Mouse (Mus musculus): Measurements from ENCODE around the gene Nme1.

Gene Nme1

GRCm38 (mm10) chr11:93968005-93968847 lies at the start of gene Nme1, which contains the start of gene Gm20390:
Nme1 (minus strand) TSS chr11:93968521.
Gm20390 (minus strand) TSS chr11:93968293.
- DNase-seq (ENCODE audit: low spot score in 2 of 2): peak; percentile 93 to 95

- DNase-seq (ENCODE audit: low spot score in 2 of 2): no peak
Observed at GRCm38 (mm10) chr11:94003346-94003745, 35.0 kb upstream of the Nme1 start.

DNA sequence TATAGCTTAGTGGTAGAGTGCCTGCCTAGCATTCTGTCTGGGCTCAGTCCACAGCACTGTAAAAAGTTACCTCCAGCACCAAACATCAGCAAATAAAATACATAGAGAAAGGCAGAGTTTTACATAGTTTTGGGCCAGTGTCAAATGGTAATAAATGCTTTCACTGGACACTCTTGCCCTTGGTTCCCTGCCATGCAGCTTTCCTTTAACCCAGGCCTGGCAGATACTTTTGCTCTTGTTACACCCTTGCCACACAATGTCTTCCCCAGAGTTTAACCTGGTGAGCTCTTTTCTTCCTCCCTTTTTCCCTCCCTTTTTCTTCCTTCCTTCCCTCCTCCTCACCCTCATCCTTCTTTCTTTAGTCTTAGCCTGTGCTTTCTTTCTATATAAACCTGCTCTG lies 31.0 kb upstream of the Nme1 start:
- DNase-seq (ENCODE audit: low spot score in 2 of 2): no peak

GRCm38 (mm10) chr11:93997141-93997775 lies 28.9 kb upstream of the Nme1 start:
- DNase-seq (ENCODE audit: low spot score in 2 of 2): peak in 1 of 2 experiments; percentile 62

DNA sequence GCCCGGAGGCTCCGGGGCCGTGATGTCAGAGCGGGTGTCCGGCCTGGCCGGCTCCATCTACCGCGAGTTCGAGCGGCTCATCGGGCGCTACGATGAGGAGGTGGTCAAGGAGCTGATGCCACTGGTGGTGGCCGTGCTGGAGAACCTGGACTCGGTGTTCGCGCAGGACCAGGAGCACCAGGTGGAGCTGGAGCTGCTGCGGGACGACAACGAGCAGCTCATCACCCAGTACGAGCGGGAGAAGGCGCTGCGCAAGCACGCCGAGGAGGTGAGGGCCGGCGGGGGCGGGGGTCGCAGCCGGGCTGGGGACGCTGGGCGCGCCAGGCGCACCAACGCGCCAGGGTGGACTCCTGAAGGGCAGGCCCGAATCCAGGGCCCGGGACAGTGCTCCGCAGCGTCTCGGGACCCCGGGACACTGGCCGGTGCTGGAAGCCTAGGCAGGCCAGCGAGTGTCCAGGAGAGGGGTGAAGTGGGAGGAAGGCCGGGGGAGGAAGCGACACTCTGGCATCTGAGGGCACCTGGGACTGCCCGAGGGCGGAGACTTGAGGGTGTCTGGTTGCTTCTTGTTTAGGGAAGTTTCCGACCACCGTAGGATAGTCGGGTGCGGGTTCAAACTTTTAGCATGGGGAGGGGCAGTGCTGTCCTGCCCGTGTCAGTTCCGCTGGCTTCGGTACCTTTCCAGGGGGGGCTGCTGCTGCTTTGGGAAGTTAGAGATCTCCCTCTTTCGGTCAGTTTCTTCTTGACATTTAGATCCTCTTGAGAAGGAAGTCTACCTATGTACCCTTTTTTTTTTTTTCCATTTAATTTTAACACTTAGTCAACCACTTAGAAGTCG lies 28.2 kb upstream of the Nme1 start:
- peak; percentile 72 to 73 for DNase-seq (ENCODE audit: low spot score in 2 of 2)

GRCm38 (mm10) chr11:93995720-93996305 lies 27.5 kb upstream of the Nme1 start, which contains the start of gene Spag9:
Spag9 (plus strand) TSS chr11:93996091.
- DNase-seq (ENCODE audit: low spot score in 2 of 2): peak; percentile 93 to 95

- peak; percentile 78 to 87 for DNase-seq (ENCODE audit: low spot score in 2 of 2)
Observed at GRCm38 (mm10) chr11:93995111-93995719, 26.9 kb upstream of the Nme1 start.

GRCm38 (mm10) chr11:93994531-93994930 lies 26.2 kb upstream of the Nme1 start:
- no peak for DNase-seq (ENCODE audit: low spot score in 2 of 2)

DNA sequence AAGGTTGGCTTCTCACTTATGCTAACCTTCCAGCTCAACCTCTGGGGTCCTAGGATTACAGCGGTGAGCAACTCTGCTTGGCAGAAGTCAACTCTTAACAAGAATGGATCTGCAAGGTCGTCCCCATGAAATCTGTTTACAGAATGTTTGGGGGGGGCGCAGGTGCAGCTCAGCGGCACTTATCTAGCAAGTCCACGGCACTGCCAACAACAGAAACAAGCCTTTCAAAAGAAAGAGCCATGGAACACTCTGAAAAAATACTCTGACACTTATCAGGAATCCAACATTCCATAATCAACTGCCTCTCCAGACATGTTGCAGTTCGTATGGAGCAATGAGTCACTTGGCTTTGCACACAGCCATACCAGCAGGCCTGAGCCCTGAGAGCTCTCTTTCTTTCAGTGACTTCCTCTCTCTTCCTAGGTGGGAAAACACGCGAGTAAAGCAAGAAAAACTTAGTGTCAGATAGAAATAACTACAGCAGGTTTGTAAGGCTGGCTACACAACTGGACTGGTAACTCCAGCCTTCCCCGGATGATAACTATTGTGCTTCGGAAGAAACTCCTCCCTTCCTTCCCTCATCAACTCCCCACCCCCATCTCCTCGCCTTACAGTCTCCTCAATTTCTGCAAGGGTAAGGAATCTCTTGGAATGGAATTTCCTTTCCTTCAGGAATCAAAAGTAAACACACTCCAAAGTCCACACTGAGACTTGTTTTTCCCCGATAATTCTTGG lies 20.2 kb upstream of the Nme1 start:
- no peak for DNase-seq (ENCODE audit: low spot score in 2 of 2)

DNA sequence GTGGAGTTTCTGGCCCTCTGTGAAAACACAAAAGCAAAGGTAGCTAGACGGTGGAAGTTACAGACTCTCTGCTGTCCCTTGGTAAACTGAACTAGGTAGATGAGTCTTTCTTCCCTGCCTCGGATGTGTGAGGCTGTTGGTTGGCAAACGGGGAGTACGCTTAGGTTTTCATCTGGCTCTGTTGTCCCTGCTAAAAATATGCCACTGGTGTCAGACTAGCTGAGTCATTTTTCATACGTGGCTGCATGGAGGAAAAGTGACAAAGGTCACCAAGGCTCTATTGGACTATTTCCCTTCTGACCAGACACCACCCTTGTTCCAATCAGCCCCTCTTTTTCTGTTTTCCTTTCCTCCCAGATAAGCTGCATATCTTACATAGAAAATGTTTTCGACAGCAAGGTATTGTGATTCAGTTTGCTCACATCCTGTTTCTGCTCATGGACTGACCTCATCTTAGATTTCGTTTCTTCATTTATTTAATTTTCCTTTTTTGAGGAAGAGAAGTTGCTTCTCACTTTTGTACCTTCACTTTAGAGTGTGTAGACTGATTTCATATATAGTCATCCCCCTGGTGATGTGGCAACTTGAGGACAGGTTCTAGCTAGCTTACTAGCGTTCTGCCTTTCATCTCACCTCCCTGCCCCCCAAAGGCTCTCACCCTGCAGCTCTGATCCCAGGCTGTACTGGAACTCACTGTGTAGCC lies 19.5 kb upstream of the Nme1 start:
- no peak for DNase-seq (ENCODE audit: low spot score in 2 of 2)

DNA sequence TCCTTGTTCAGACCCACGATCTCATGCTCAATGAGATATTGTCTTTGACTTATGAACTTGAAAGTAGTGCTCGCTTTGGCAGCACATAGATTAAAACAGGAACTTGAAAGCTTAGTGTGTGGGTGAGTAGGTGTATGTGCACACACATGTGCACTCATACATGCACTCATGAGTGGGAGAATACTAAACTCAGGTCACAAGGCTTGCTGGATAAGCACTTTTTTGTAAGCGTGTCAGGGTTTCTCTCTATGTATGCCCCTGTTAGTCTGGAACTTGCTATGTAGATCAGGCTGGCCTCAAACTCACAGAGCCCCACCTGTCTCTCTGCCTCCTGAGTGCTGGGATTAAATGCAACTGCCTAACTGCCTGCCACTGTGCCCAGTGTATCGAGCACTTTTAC lies 18.7 kb upstream of the Nme1 start:
- peak; percentile 42 to 55 for DNase-seq (ENCODE audit: low spot score in 2 of 2)

DNA sequence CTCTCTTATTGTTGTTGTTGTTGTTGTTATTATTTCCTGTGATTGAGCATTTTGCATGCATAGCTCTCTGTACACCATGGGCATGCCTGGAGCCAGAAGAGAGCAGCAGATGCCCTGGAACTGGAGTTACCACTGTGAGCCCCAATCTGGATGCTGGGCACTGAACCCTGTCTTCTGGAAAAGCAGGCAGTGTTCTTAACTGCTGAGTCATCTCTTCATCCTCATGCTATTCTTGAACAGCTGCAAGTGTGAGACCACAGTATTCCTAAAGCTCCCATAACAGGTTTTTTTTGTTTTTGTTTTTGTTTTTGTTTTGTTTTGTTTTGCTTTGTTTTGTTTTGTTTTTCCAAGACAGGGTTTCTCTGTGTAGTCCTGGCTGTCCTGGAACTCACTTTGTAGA lies 18.0 kb upstream of the Nme1 start:
- no peak for DNase-seq (ENCODE audit: low spot score in 2 of 2)

DNA sequence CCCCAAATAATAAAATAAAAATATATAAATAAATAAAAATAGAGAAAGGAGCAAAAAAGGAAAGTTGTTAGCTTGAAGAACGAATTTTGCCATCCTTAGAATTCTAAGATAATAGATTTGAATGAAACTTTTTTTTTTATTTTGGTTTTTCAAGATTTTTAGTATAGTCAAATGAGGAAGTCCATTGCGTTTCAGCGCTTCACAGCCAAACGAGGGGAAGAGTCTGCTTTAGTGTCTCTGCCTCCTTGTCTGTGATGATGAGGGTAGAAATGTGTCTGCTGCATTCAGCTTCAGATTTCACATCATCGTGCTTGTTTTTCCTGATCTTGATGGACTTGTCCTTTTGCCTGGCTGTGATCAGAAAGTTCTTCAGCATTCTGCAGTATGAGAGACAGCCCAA lies 16.9 kb upstream of the Nme1 start:
- no peak for DNase-seq (ENCODE audit: low spot score in 2 of 2)

DNA sequence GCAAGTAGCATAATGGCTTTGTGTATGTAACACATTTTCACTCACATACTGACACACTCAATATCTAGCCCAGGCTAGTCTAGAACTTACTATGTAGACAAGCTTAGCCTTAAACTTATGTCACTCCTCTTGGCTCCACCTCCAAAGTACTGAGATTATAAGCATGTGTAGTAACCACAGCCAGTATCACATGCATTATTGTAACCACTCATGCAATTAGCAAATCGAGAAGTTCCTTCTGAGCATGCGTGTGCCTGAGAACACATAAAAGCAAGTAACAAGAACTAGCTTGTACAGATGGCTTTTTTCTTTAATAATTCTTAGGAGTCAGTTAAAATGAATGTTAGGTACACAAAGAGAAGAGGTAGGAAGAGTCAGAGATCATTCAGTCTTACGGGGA lies 16.3 kb upstream of the Nme1 start:
- DNase-seq (ENCODE audit: low spot score in 2 of 2): peak; percentile 54 to 69

- no peak for DNase-seq (ENCODE audit: low spot score in 2 of 2)
Observed at GRCm38 (mm10) chr11:93979502-93980049, 11.3 kb upstream of the Nme1 start.

- no peak for DNase-seq (ENCODE audit: low spot score in 2 of 2)
Observed at GRCm38 (mm10) chr11:93972951-93973350, 4.6 kb upstream of the Nme1 start.

GRCm38 (mm10) chr11:93969799-93970198 lies 1.5 kb upstream of the Nme1 start:
- no peak for DNase-seq (ENCODE audit: low spot score in 2 of 2)

GRCm38 (mm10) chr11:93969171-93969570 lies 850 bp upstream of the Nme1 start:
- no peak for DNase-seq (ENCODE audit: low spot score in 2 of 2)

DNA sequence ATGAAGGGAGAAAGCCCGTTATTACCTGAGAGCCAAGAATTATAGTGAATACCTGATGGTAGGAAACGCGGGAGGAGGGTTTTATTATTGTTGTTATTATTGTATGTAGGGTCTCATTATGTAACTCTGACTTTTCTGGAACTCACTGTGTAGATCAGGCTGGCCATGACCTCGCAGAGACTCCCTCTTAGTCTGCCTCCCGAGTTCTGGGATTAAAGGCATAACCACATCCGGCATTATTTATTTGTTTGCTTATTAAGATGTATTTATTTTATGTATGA lies 467 bp upstream of the Nme1 start:
- DNase-seq (ENCODE audit: low spot score in 2 of 2): no peak

DNA sequence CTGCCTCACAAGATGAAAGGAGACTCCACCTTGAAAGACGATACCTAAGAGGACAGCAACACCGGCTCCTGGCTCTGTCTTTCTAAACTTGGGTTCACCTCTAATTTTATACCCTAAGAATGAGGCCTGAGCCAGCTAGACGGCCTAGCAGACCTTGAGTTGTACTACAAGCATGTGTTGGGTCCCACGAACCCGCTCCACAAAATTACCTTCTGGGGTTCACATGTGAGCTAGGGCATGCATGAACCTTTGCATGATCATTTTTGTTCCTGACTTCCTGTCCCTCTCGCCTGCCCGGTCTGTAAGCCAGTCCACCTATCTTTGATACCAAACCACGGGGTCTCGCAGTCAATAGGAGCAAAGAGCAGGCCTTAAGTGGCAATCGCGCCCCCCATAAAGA lies 940 bp downstream of the Nme1 start:
- DNase-seq (ENCODE audit: low spot score in 2 of 2): no peak
